Mouse (Mus musculus) brain, embryonic 14.5 days (tissue): ENCODE results near the gene A930009A15Rik.

Source experiments
- CTCF ChIP-seq: fragments of 200-500 bp; IDR thresholded peaks from 2 replicates; pipeline ENCODE4 v1.5.1; 2012; ENCODE audit warnings: inconsistent platforms, mild to moderate bottlenecking, moderate library complexity, borderline replicate concordance; ENCODE audit not compliant: insufficient read depth, insufficient read length; ENCODE audit errors: extremely low read depth
- POLR2A ChIP-seq: fragments of 200-500 bp; IDR thresholded peaks from 2 replicates; pipeline ENCODE4 v1.6.1; 2012; ENCODE audit warnings: mild to moderate bottlenecking, inconsistent platforms, borderline replicate concordance; ENCODE audit not compliant: poor library complexity, insufficient read depth, insufficient read length, severe bottlenecking; ENCODE audit errors: extremely low read depth

- TF ChIP-seq CTCF (no peak), POLR2A (no peak)
These were observed 39.0 kb upstream of the A930009A15Rik start for GRCm38 (mm10) chr10:115530746-115531145.
